Mouse (Mus musculus) limb, embryonic 10.5 days (tissue): ENCODE measurements at regions not wholly inside any gene's neighbourhood (a gene's known extent, or its start where the extent isn't known, plus 50 kb on each side); places are given as distances from the start of the nearest gene placed in this dataset.

Experiments used
- DNase-seq: peaks from one replicate; pipeline ENCODE4 v3.0.0-alpha.2; 2017; ENCODE audit warnings: low spot score
- H3K27ac ChIP-seq: fragments of 300-500 bp; sonication (generic); 2 replicates; pipeline ENCODE4 v1.5.1; 2016; ENCODE audit warnings: mild to moderate bottlenecking
- H3K27me3 ChIP-seq: fragments of 300-500 bp; sonication (generic); 2 replicates; pipeline ENCODE4 v1.6.1; 2016; ENCODE audit warnings: low read depth, mild to moderate bottlenecking; ENCODE audit not compliant: poor library complexity, severe bottlenecking
- H3K36me3 ChIP-seq: fragments of 300-500 bp; sonication (generic); 2 replicates; pipeline ENCODE4 v1.6.1; 2016; ENCODE audit warnings: mild to moderate bottlenecking, moderate library complexity
- H3K4me1 ChIP-seq: fragments of 300-500 bp; sonication (generic); 2 replicates; pipeline ENCODE4 v1.6.1; 2016
- H3K4me3 ChIP-seq: fragments of 300-500 bp; sonication (generic); 2 replicates; pipeline ENCODE4 v1.5.1; 2016; ENCODE audit warnings: mild to moderate bottlenecking, moderate library complexity
- H3K9me3 ChIP-seq: fragments of 300-500 bp; sonication (generic); replicated peaks from 2 replicates; pipeline ENCODE4 v1.6.1; 2016; ENCODE audit warnings: mild to moderate bottlenecking
- WGBS: fragments of 180-500 bp; shearing (Covaris S2); methylation state at CpG from one replicate; pipeline ENCODE4 v1.1.7; 2016; 5-methylcytosine and 5-hydroxymethylcytosine counted together

DNA sequence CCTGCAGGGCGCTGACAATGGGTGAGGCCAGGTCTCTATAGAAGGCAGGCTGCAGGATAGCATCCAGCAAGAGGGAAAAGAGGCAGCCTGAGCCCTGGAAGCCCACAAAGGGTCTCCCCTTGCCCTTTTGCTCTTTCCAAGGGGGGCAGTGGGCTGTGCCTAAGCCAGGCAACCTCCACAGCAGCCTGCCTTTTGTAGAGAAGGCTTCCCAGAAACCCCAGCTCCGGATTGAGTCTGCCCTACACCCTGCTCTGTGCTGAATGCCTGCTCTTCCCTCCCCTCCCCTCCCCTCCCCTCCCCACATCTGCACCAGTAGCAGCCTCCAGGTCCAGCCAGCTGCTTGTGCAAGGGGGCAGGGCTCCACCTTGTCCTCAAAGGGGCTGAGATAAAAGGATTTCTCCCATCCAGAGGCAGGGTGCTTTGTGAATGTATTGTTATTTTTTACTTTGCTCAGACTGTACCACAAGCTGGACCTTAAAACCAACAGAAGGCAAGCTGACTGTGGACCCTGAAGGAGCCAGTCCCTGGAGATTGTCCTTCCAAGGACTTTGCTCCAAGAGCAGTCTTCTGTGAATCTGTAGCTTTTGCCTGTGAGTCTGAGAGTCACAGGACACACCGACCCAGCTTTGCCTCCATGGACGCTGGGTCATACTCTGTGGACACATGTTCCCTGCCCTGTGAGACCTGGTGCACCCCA, 186.8 kb downstream of the Irx2 start:
- Histone ChIP-seq H3K9me3 (no peaks in the 10 kb centered on the region), H3K27me3 (peaks cover 66% of the 10 kb centered on the region), H3K4me3 (no peak overlapping the region), H3K27ac (no peak overlapping the region), H3K4me1 (peaks cover 7% of the 10 kb centered on the region; the same call in 1 of the 2 replicates), H3K36me3 (no peaks in the 10 kb centered on the region)
- no peak for DNase-seq
- WGBS, result 8% methylated on average over 4 of the region's 4 CpGs

DNA sequence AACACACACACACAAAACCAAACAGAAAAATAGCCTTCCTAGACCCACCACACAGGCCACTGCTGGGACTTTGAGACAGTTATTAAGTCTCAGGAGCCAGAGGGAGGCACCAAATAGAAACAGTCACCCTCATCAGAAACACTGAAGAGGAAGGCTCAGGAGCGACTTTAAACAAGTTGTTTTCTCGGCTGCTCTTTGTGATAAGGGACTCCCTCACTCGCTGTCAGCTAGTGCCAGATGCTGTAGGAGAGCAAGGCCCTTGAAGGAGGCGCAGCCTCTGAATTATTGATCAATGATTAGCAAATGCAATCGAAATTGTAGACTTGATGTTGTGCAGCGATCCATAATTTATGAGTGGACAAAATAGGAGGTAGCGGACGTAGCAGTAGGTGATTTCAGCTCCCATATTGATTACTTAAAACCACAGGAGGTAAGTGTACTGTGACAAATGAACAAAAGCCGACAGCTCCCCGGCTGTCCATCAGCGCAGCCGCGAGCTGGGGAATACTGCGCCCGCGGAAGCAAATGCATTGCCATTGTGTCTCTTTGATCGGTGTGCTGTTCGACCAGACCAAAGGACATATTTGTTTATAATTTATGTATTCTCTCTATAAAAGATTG, 187.4 kb downstream of the Irx2 start:
- H3K36me3 ChIP-seq, result no peaks in the 10 kb centered on the region
- H3K27me3 ChIP-seq, result peaks cover 66% of the 10 kb centered on the region
- no peak overlapping the region for H3K27ac ChIP-seq
- peaks cover 7% of the 10 kb centered on the region; the same call in 1 of the 2 replicates for H3K4me1 ChIP-seq
- DNase-seq, result no peak
- WGBS, result 10% methylated on average over 18 of the region's 18 CpGs
- H3K4me3 ChIP-seq, result no peak overlapping the region
- no peaks in the 10 kb centered on the region for H3K9me3 ChIP-seq

DNA sequence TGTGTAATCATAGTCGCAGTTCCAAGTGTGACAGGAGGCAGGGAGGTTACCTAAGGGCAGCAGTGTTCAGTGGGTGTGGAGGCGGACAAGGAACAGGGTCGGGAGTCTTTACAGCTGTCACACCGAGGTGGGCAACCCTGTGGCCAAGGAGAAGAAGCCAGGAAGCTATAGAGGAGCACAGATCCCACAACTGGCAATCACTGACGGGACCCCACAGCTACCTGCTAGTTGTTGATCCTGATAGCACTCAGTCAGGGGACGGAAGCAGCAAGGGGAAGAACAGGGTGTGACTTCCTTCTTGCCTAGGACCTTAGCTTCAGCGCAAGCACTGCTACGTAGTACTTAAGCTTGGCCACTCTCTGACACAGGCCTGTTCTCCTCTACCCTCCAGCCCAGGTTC, 188.2 kb downstream of the Irx2 start:
- Histone ChIP-seq H3K4me3 (no peak overlapping the region), H3K4me1 (peaks cover 7% of the 10 kb centered on the region; the same call in 1 of the 2 replicates), H3K27me3 (peaks cover 69% of the 10 kb centered on the region), H3K27ac (no peak overlapping the region), H3K9me3 (no peaks in the 10 kb centered on the region), H3K36me3 (no peaks in the 10 kb centered on the region)
- no peak for DNase-seq
- 11% methylated on average over 8 of the region's 8 CpGs for WGBS

DNA sequence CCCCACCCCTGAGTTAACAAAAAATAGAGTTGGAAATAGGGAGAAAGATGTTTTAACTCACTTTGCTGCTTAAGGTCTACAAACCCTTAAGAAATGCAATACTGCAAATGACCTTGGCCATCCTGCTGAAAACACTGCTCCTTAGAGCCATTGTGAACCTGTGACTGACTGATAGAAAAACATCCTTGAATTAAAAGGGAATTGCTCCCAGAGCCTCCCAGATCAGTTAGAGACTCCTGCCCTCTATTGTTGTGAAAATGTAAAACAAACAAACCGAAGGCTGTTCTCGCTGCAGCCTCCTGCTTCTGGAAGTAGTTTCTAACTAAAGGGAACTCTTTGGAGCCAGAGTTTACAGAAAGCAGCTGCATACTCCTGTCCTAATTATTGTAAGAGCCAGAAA, 188.9 kb downstream of the Irx2 start:
- H3K36me3 ChIP-seq, result no peaks in the 10 kb centered on the region
- no peaks in the 10 kb centered on the region for H3K9me3 ChIP-seq
- H3K4me1 ChIP-seq, result peaks cover 7% of the 10 kb centered on the region; the same call in 1 of the 2 replicates
- DNase-seq, result no peak
- peaks cover 72% of the 10 kb centered on the region for H3K27me3 ChIP-seq
- no peak overlapping the region for H3K27ac ChIP-seq
- H3K4me3 ChIP-seq, result no peak overlapping the region
- 3% methylated on average over 2 of the region's 2 CpGs for WGBS

DNA sequence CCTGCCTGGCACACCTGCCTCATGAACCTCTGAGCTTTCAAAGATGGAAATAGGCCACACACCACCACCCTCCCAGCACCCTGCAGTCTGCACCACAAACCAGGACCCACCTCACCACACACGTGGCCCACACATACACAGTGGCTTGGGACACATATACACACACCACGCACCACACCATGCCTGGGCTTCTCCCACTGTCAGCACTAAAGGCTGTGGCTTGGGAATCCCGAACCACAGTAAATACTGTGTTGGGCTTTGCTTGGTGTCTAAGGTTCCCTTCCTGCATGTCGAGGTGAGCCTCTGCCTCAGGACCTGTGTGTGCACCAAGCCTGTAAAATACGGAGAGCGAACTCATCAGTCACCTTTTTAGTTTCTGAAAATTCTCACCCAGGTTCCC, 189.3 kb downstream of the Irx2 start:
- Histone ChIP-seq H3K27me3 (peaks cover 72% of the 10 kb centered on the region), H3K27ac (no peak overlapping the region), H3K4me3 (no peak overlapping the region), H3K9me3 (no peaks in the 10 kb centered on the region), H3K36me3 (no peaks in the 10 kb centered on the region), H3K4me1 (peaks cover 7% of the 10 kb centered on the region; the same call in 1 of the 2 replicates)
- no peak for DNase-seq
- WGBS, result 11% methylated on average over 6 of the region's 6 CpGs

DNA sequence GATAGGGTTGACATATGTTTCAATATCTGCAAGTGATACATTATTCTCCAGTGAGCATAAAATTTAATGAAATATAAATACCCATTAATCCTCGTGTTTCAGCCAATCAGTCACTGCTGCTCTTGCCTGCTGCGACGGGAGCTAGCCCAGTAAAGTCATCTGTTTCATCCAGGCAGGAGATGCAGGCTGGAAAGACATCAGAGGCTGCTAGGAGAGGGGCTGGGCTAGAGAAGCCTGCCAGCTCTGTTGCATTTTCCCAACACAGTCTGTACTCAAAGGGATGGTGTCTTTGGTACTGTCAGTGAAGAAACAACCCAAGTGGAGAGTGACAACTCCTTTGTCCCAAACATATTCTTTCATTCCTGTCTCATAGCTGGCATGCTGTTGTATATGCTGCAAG, 198.0 kb downstream of the Irx2 start:
- H3K27me3 ChIP-seq, result peaks cover 45% of the 10 kb centered on the region
- H3K4me3 ChIP-seq, result no peak overlapping the region
- no peaks in the 10 kb centered on the region for H3K9me3 ChIP-seq
- no peaks in the 10 kb centered on the region for H3K36me3 ChIP-seq
- no peaks in the 10 kb centered on the region for H3K4me1 ChIP-seq
- no peak overlapping the region for H3K27ac ChIP-seq
- WGBS, result 64% methylated on average over 3 of the region's 3 CpGs
- DNase-seq, result no peak

DNA sequence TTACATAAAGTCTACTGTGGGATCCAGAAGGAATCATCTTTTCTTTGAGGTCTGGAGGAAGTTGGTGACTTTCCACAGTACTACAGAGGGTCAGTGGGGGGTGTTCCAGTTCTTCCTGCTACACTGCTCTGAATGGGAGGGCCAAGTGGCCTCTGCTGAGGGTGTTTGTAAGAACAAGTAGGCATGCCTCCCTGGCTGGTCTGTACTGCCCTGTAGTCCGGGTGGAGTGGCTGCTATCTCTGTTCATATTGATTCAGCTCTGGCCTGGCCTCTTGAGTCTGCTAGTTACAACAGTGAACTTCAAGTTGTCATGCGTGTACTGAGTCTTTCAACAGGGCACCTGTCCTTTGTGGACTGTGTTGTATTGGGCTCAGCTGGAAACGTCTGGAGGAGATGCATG, 200.7 kb downstream of the Irx2 start:
- no peaks in the 10 kb centered on the region for H3K9me3 ChIP-seq
- no peak overlapping the region for H3K27ac ChIP-seq
- H3K4me3 ChIP-seq, result no peak overlapping the region
- H3K36me3 ChIP-seq, result no peaks in the 10 kb centered on the region
- WGBS, result 88% methylated on average over 3 of the region's 3 CpGs
- no peak for DNase-seq
- H3K4me1 ChIP-seq, result no peaks in the 10 kb centered on the region
- H3K27me3 ChIP-seq, result peaks cover 28% of the 10 kb centered on the region; the same call in 1 of the 2 replicates

DNA sequence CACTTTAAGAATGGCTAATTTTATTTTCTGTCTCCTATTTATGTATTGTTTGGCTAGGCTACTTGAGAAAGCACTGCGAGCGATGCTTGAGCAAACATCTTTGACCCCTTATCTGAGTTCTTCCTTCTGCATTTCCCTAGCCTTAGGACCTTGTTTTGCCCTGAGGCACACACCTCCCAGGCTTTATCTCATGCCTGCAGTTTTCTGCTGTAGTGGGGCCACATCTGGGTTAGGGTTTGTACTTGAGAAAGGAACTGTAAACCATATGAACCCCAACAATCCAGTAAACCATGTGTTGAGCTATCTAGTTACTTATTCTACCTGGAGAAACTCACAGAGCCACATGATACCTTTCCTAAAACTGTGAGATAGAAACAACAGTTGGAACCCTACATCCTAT, 204.7 kb downstream of the Irx2 start:
- no peak overlapping the region for H3K27ac ChIP-seq
- no peaks in the 10 kb centered on the region for H3K9me3 ChIP-seq
- H3K4me3 ChIP-seq, result no peak overlapping the region
- WGBS, result 92% methylated on average over 2 of the region's 2 CpGs
- DNase-seq, result no peak
- H3K4me1 ChIP-seq, result no peaks in the 10 kb centered on the region
- H3K36me3 ChIP-seq, result no peaks in the 10 kb centered on the region
- H3K27me3 ChIP-seq, result no peaks in the 10 kb centered on the region; the same call in 1 of the 2 replicates

DNA sequence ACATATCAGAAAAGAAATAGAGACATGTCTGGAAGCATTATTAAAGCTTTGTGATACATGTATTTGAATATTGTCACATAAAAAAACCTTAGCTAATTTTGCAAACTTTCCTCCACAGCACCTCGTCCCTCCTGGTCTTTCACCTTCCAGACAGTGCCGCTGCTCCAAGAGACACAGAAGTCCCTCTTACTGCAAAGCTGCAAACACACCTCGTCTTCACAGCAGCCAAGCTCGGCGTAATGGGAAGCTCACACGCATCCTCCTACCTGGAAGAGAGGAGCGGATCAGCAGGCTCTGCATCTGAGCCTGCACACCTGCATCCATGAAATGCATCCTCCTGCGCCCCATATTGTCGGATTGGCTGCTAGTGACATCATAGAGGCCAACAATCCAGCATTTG, 208.4 kb downstream of the Irx2 start:
- H3K27me3 ChIP-seq, result no peaks in the 10 kb centered on the region
- no peaks in the 10 kb centered on the region for H3K9me3 ChIP-seq
- no peak overlapping the region for H3K4me3 ChIP-seq
- no peaks in the 10 kb centered on the region for H3K36me3 ChIP-seq
- no peak for DNase-seq
- H3K4me1 ChIP-seq, result no peaks in the 10 kb centered on the region
- 81% methylated on average over 9 of the region's 9 CpGs for WGBS
- no peak overlapping the region for H3K27ac ChIP-seq

DNA sequence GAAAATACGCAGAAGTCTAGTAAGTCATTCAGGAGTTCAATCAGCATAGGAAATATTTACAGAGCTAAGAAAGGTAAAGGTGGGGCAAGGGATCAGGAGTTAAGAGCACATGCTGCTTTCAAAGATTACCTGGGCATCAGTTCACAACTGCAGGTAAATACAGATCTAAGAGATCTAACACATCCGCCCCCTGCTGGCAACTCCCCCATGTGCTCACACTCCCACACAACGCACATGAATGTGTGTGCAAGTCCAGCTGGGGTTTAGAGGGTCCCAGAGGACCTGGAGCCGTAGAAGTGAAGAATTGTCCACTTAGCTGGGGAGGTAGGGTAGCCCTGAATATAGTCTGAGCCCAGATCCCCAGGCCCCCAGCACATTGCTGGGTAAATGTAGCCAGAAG, 219.5 kb downstream of the Irx2 start:
- H3K4me1 ChIP-seq, result peaks cover 5% of the 10 kb centered on the region; the same call in 1 of the 2 replicates
- peaks cover 3% of the 10 kb centered on the region; the same call in 1 of the 2 replicates for H3K27me3 ChIP-seq
- H3K9me3 ChIP-seq, result no peaks in the 10 kb centered on the region
- H3K36me3 ChIP-seq, result no peaks in the 10 kb centered on the region
- DNase-seq, result no peak
- WGBS, result 65% methylated on average over 4 of the region's 4 CpGs
- H3K4me3 ChIP-seq, result no peak overlapping the region
- no peak overlapping the region for H3K27ac ChIP-seq

DNA sequence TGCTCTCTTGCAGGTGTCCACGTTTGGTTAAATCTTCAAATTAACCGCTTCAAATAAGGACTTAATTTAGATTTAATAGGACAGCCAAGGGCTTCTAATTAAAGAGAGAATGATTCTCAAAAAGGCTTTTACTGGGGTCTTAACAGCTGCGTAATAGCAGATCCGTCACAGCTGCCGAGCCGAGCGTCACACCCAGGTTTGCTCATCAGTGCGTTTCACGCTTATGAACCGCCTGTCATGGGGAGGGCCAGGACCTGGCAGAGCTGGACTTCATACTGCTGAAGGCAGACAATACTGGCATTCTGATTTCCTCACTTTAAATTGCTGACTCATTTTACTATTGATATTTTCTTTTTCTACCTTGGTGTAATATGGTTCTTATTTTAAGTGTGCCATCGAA, 221.2 kb downstream of the Irx2 start:
- 76% methylated on average over 11 of the region's 11 CpGs for WGBS
- H3K4me3 ChIP-seq, result no peak overlapping the region
- no peaks in the 10 kb centered on the region for H3K9me3 ChIP-seq
- no peak overlapping the region for H3K27ac ChIP-seq
- no peaks in the 10 kb centered on the region for H3K36me3 ChIP-seq
- peaks cover 3% of the 10 kb centered on the region; the same call in 1 of the 2 replicates for H3K27me3 ChIP-seq
- peaks cover 5% of the 10 kb centered on the region; the same call in 1 of the 2 replicates for H3K4me1 ChIP-seq
- no peak for DNase-seq

DNA sequence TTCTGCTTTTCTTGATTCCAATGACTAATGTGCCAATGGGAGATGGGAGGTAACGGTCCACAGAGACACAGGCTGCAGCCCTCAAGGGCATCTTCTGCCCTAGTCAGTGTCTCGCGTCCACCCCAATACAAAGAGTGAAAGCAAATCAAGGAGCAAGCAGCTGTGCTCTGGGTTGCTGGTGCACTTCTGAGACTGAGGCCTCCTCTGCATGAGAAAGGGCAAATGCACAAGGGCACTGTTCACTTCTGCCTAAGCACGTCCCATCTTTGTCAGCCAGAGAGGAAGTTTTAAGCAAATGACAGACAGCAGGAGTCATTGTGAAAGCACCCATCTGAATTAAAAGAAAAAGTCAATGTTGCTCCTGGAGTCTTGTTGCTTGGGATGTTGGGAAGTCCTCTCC, 224.3 kb downstream of the Irx2 start:
- H3K36me3 ChIP-seq, result no peaks in the 10 kb centered on the region
- no peak for DNase-seq
- no peak overlapping the region for H3K4me3 ChIP-seq
- H3K27me3 ChIP-seq, result peaks cover 3% of the 10 kb centered on the region; the same call in 1 of the 2 replicates
- no peaks in the 10 kb centered on the region for H3K9me3 ChIP-seq
- no peak overlapping the region for H3K27ac ChIP-seq
- WGBS, result 82% methylated on average over 4 of the region's 4 CpGs
- peaks cover 5% of the 10 kb centered on the region; the same call in 1 of the 2 replicates for H3K4me1 ChIP-seq

DNA sequence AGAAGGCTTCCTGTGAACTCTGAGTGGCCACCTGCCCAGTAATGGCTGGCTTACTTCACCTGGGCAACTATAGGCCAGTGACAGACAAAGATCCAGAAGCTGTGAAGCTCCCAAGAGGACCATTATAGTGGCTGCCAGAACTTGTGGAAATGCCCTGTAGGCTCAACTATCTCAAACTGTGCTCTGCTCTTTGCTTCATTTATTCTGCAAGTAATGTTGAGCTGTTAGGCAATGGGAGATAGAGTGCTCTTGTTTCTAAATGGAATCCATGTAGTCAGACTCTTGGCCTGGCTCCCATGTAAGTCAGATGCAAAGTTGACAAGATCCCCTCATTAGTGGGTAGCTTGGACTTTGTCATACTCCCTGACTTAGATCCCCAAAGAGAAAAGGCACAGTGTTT, 247.3 kb downstream of the Irx2 start:
- Histone ChIP-seq H3K27ac (no peak overlapping the region), H3K36me3 (no peaks in the 10 kb centered on the region), H3K9me3 (no peaks in the 10 kb centered on the region), H3K4me1 (no peaks in the 10 kb centered on the region), H3K4me3 (no peak overlapping the region), H3K27me3 (no peaks in the 10 kb centered on the region)
- no peak for DNase-seq
